Comparison of ENCODE assay signal across 30 mouse cellular contexts in the genomic region with DNA sequence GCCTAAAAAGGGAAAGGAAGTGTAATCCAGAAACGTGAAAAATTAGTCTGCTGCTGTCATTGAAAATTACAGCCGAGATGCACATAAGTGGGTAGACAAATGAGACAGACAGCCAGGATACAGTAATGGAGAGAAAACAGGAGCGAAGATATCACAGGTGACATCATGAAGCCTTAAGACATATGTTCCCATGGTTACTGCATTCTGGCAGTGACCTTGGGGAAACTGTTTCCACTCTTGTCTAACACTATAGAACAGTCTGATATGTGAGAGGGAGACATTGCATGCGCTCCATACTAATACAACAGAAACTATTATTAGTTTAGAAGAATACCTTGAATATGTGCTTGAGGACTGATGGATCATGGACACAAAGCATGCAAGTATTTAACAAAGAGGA.
A peak's percentile ranks its signal among the peaks of the same experiment; 100 is the strongest.
DNase-seq lines count a peak whose midpoint lies in the region; ATAC-seq lines count a peak whose summit lies in the region.
"Had no signal": no experiment of that assay in that cellular context is flagged by ENCODE, and none has a peak within 500 bp of the region (broad histone marks: within the 10 kb centered on the region; RNA-seq: fewer than 3 reads in every experiment).

No protein-coding gene starts in this region.

- H3K4me3 ChIP-seq in forebrain, embryonic 13.5 days, result no peak overlapping the region
- H3K4me3 ChIP-seq in forebrain, embryonic 14.5 days (ENCODE audit: low read depth, low read length), result no peak overlapping the region
- H3K4me3 ChIP-seq in midbrain, embryonic 14.5 days (replicated peaks; ENCODE audit: low read depth, low read length), result no peak overlapping the region
- no peak overlapping the region for H3K4me3 ChIP-seq in midbrain, embryonic 10.5 days
- H3K4me3 ChIP-seq: embryonic facial prominence, embryonic 12.5 days; erythroblast, embryonic 14.5 days; forebrain, embryonic 15.5 days; heart, adult 2 months; heart, embryonic 10.5 days; heart, embryonic 13.5 days; intestine, embryonic 15.5 days had no signal

- ATAC-seq in forebrain, embryonic 13.5 days, result 0 out of 2 replicates have a peak, but pooled peaks have one; percentile 30
- ATAC-seq in forebrain, embryonic 14.5 days, result no peak
- ATAC-seq in midbrain, embryonic 14.5 days (ENCODE audit: low FRiP score, low TSS enrichment), result no peak
- ATAC-seq in cerebellum, adult (ENCODE audit: insufficient number of reproducible peaks, low FRiP score, low TSS enrichment), result no peak
- ATAC-seq: forebrain, embryonic 15.5 days; hindbrain, embryonic 16.5 days; intestine, embryonic 15.5 days; Patski had no signal

- no peaks in the 10 kb centered on the region for H3K36me3 ChIP-seq in forebrain, embryonic 13.5 days (ENCODE audit: poor library complexity, severe bottlenecking)
- H3K36me3 ChIP-seq in forebrain, embryonic 14.5 days (ENCODE audit: control insufficient read depth, insufficient read depth, low read length), result no peaks in the 10 kb centered on the region
- no peaks in the 10 kb centered on the region for H3K36me3 ChIP-seq in midbrain, embryonic 14.5 days (ENCODE audit: control insufficient read depth, insufficient read depth, low read length)
- H3K36me3 ChIP-seq in midbrain, embryonic 10.5 days, result no peaks in the 10 kb centered on the region
- H3K36me3 ChIP-seq: embryonic facial prominence, embryonic 12.5 days; forebrain, embryonic 15.5 days; G1E; heart, embryonic 10.5 days; heart, embryonic 13.5 days; intestine, embryonic 15.5 days had no signal

- H3K4me1 ChIP-seq in forebrain, embryonic 13.5 days, result no peaks in the 10 kb centered on the region
- no peaks in the 10 kb centered on the region for H3K4me1 ChIP-seq in forebrain, embryonic 14.5 days (ENCODE audit: control insufficient read depth, insufficient read depth, low read length)
- no peaks in the 10 kb centered on the region for H3K4me1 ChIP-seq in midbrain, embryonic 14.5 days (ENCODE audit: control insufficient read depth, insufficient read depth, low read length)
- H3K4me1 ChIP-seq in midbrain, embryonic 10.5 days, result no peaks in the 10 kb centered on the region
- H3K4me1 ChIP-seq: embryonic facial prominence, embryonic 12.5 days; forebrain, embryonic 15.5 days; heart, embryonic 10.5 days; heart, embryonic 13.5 days; intestine, embryonic 15.5 days had no signal

- WGBS in forebrain, embryonic 13.5 days, result 76% methylated on average over 4 of the region's 4 CpGs
- 81% methylated on average over 4 of the region's 4 CpGs for WGBS in forebrain, embryonic 14.5 days
- WGBS in midbrain, embryonic 14.5 days, result 84% methylated on average over 4 of the region's 4 CpGs
- 91% methylated on average over 4 of the region's 4 CpGs for WGBS in midbrain, embryonic 10.5 days

- H3K9me3 ChIP-seq in forebrain, embryonic 13.5 days (replicated peaks), result no peaks in the 10 kb centered on the region
- no peaks in the 10 kb centered on the region for H3K9me3 ChIP-seq in forebrain, embryonic 14.5 days (replicated peaks; ENCODE audit: control insufficient read depth, low read length)
- H3K9me3 ChIP-seq in midbrain, embryonic 14.5 days (ENCODE audit: control insufficient read depth, low read length), result no peaks in the 10 kb centered on the region
- no peaks in the 10 kb centered on the region for H3K9me3 ChIP-seq in midbrain, embryonic 10.5 days (replicated peaks)
- H3K9me3 ChIP-seq: embryonic facial prominence, embryonic 12.5 days; forebrain, embryonic 15.5 days; G1E; heart, embryonic 10.5 days; heart, embryonic 13.5 days; intestine, embryonic 15.5 days had no signal

- no peak overlapping the region for H3K9ac ChIP-seq in forebrain, embryonic 13.5 days
- no peak overlapping the region for H3K9ac ChIP-seq in forebrain, embryonic 14.5 days (ENCODE audit: low read length)
- H3K9ac ChIP-seq in midbrain, embryonic 14.5 days (replicated peaks; ENCODE audit: low read length), result no peak overlapping the region
- H3K9ac ChIP-seq: embryonic facial prominence, embryonic 12.5 days; forebrain, embryonic 15.5 days; heart, embryonic 13.5 days; intestine, embryonic 15.5 days had no signal

- no peak for DNase-seq in forebrain, embryonic 14.5 days (ENCODE audit: low spot score)
- peak; percentile 4 for DNase-seq in midbrain, embryonic 14.5 days
- DNase-seq in midbrain, embryonic 10.5 days (ENCODE audit: low spot score), result no peak
- DNase-seq in retina, postnatal 1 day, result peak; percentile 31
- no peak for DNase-seq in retina, embryonic 14.5 days (ENCODE audit: low spot score)
- DNase-seq: adrenal gland, postnatal 10 days; adrenal gland, postnatal 36 days; B cell, adult 2 months; cerebellum, adult 11-12 months; cerebellum, adult 8-10 months; cerebellum, postnatal 10 days; cerebellum, postnatal 36 days; embryo, embryonic 11 days; gastrocnemius, postnatal 10 days; gastrocnemius, postnatal 36 days; heart, adult 2 months; heart, postnatal 14 days; heart, postnatal 4 days had no signal

- H3K4me2 ChIP-seq in forebrain, embryonic 13.5 days, result no peak overlapping the region
- no peak overlapping the region for H3K4me2 ChIP-seq in forebrain, embryonic 14.5 days (ENCODE audit: low read length)
- H3K4me2 ChIP-seq in midbrain, embryonic 14.5 days (ENCODE audit: low read length), result no peak overlapping the region
- H3K4me2 ChIP-seq: embryonic facial prominence, embryonic 12.5 days; forebrain, embryonic 15.5 days; heart, embryonic 13.5 days; intestine, embryonic 15.5 days had no signal

- no peak overlapping the region for H3K27ac ChIP-seq in forebrain, embryonic 13.5 days
- H3K27ac ChIP-seq in forebrain, embryonic 14.5 days (ENCODE audit: low read depth, low read length), result no peak overlapping the region
- H3K27ac ChIP-seq in midbrain, embryonic 14.5 days (replicated peaks; ENCODE audit: low read depth, low read length), result no peak overlapping the region
- H3K27ac ChIP-seq in midbrain, embryonic 10.5 days (replicated peaks), result no peak overlapping the region
- H3K27ac ChIP-seq: embryonic facial prominence, embryonic 12.5 days; forebrain, embryonic 15.5 days; heart, adult 2 months; heart, embryonic 10.5 days; heart, embryonic 13.5 days; intestine, embryonic 15.5 days had no signal

- no peaks in the 10 kb centered on the region for H3K27me3 ChIP-seq in forebrain, embryonic 13.5 days
- H3K27me3 ChIP-seq in forebrain, embryonic 14.5 days (replicated peaks; ENCODE audit: control insufficient read depth, insufficient read depth, low read length), result no peaks in the 10 kb centered on the region
- no peaks in the 10 kb centered on the region for H3K27me3 ChIP-seq in midbrain, embryonic 14.5 days (ENCODE audit: control insufficient read depth, insufficient read depth, low read length)
- H3K27me3 ChIP-seq in midbrain, embryonic 10.5 days (ENCODE audit: low read depth, poor library complexity, severe bottlenecking), result no peaks in the 10 kb centered on the region
- H3K27me3 ChIP-seq: CH12.LX; embryonic facial prominence, embryonic 12.5 days; forebrain, embryonic 15.5 days; heart, embryonic 13.5 days; intestine, embryonic 15.5 days had no signal

Comparison
In these comparisons a context has a peak if more than half of its experiments do, and no peak if none do; other contexts are left out.
1. DNase-seq: peak in midbrain, embryonic 14.5 days (single experiment) and retina, postnatal 1 day (single experiment); none in forebrain, embryonic 14.5 days (single experiment), midbrain, embryonic 10.5 days (single experiment) and retina, embryonic 14.5 days (single experiment).